Mouse (Mus musculus) MN1 (cell line): ENCODE measurements around the gene H2al2a.

ENCODE experiments used
- DNase-seq: peaks from one replicate; pipeline ENCODE4 v3.0.0-alpha.2; 2016; ENCODE audit warnings: low spot score

H2al2a gene

DNA sequence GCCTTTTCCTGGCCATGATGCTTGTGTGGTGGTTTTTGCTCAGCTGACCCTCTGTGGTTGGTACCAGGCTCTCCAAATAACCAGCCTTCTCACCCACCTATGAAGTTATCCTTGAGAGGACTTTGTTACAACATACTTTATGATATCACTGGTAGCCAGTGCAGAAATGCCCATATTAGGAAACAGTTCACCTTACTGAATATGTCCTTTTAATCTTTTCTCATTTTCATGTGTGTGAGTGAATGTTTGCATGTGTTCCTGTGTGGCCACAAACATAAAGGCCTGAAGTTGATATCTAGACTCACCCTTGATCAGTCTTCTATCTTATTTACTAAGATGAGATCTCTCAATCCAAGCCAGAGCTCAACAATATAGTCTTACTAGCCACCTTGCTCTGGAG, at the start of gene H2al2a:
H2al2a (minus strand) TSS at position 101 of the 400 bp plus-strand sequence.
- no peak for DNase-seq

- DNase-seq, result no peak
These were observed 49.4 kb upstream of the H2al2a start for GRCm38 (mm10) chr2:18046186-18046585.

GRCm38 (mm10) chr2:18045781-18046181, 49.0 kb upstream of the H2al2a start:
- no peak for DNase-seq

GRCm38 (mm10) chr2:18045143-18045780, 48.5 kb upstream of the H2al2a start:
- DNase-seq, result no peak

DNA sequence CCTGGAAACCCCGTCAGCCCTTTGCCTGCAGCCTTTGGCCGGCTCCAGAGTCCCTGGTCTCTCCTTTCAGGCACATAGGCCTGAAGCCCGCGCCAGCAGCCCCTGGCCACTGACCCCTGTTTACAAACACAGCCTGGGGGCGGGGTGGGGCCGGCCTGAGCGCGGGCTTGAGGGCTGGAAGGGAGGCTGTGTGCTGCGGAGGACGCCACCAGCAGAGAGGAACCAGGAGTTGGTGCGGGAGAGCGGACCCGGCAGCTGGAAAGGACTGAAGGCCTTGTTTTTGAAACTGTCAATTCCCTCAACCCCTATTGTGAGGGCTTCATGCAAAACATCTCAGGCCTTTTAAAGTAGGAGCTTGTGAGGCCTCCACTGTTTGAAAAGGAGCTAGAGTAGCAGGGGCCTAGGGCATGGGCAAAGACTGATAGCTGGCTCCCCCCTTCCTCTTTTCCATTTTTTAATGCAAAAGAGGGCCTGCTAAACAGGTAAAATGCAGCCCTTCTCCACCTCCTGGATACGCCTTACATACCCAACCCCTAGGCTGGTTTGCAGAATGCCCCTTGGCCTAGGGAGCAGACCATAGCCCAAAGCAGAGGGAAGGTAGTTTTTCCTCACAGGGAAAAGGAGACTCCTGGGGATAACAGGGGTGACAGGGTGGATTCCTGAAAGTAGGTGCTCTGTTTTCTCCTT, 44.6 kb upstream of the H2al2a start:
- no peak for DNase-seq

DNA sequence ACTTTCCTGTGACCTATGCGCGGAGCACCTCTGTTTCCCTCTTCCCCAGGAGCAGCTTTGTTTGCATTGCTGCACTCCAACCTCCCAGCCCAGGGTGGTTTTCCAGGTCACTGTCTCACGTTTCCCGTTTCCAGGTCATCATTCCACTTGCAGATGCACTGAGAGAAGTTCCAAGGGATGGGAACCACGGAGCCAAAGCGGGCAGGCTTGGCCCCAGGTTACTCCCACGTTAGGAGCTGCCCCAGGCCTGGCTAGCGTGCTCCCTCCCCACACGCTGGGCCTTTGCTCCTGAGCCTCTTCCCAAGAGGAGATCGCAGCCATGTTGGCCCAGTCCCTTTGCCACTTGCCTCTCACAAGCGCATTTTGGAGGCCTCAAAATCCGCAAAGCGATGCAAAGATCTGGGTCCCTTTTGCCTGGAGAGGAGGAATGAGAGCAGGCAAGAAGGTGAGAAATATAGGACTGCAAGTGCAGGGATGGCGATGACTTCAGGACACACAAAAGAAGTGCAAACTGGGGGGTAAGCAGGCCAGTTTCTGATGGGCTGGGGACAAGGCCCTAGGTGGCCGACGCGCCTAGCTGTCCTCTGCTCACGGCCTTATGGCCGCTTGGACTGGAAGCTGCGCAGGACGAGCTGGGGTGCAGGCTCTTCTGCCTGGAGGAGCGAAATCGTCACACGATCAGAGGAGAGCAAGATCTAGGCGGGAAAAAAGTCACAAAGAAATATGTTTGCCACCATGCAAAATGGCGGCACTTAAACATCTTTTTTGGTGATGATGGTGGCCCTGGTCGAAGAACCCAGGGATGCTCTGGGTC, 43.8 kb upstream of the H2al2a start:
- no peak for DNase-seq

DNA sequence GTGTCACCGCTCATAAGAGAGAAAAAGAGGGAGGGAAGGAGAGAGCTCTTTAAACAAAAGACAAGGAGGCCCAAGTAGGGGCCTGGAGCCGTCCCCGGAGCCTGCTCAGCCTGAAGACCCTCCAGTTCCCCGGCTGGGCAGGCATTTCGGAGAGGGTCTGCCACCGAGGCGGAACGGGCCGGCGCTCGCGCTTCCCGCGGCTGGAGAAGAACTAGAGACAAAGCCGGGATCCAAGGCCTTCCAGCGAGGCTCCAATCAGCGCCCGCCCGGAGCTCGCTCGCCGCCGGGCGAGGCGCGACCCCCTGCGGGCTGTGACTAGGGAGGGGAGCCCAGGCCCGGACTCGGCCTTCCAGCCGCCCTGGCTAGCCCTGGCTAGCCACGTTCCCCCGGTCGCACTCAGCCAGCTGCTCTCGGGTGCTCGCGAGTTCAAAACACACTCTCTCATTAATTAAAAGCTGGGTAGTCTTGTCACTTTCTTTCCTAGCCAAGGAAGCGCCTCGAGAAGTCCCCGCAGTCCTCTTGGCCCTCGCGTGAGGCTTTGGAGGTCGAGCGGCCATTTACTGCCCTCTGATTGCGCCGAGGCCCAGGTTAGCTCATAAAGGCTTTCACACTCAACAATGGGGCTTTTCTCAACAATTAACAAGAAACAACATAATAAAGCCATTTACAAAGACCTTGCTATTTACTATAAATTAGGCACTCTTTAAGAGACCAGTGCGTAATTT, 43.0 kb upstream of the H2al2a start:
- DNase-seq, result no peak

- no peak for DNase-seq
These were observed 42.2 kb upstream of the H2al2a start for GRCm38 (mm10) chr2:18038895-18039371.

GRCm38 (mm10) chr2:18038141-18038752, 41.5 kb upstream of the H2al2a start:
- no peak for DNase-seq

GRCm38 (mm10) chr2:18037491-18037890, 40.7 kb upstream of the H2al2a start, which contains the start of gene A930004D18Rik:
Gene A930004D18Rik, minus strand, starts transcription at chr2:18037737.
- DNase-seq, result no peak

GRCm38 (mm10) chr2:18034371-18035250, 37.9 kb upstream of the H2al2a start:
- DNase-seq, result no peak

DNA sequence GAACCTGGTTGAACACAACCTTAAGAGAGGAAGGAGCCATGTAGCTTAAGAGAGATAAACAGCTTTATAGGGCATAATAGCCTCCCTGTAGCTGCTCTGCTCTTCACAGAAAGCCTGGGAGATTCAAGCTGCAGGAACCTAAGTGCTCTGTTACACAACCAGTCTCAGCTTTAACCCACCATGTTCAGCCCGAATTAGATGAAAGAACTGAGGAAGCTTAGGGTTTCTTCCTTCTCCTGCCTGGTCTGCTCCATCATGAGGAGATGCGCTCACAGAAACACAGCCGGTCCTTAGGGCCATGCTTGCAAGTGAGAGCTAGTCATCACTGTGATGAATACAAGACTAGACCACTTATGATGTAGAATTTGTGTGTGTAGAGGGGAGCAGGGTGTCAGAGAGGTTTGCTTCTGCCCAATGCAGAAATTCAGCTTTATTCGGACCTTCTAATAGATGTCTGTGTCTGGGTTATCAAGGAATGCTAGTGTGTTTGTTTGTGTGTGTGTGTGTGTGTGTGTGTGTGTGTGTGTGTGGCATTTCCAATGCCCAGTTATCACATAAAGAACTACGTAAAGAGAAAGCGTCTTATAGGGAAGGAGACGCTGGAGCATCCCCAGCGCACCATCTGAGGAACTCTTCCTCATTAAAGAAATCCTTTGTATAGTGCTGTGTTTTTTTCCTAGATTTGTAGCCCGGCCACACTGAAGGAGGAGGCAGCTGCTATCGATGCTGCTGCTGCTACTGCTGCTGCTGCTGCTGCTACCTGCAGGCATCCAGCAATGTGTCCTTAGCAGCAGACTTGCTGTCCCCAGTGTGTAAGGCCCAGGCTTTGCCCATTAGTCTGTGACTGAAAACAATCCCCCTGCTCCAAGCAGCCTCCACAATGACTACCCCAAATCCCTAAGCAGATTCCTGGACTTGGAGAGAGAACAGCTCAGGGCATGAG, 36.7 kb upstream of the H2al2a start:
- no peak for DNase-seq

- no peak for DNase-seq
These were observed 35.8 kb upstream of the H2al2a start for GRCm38 (mm10) chr2:18032538-18032895.

- DNase-seq, result peak; percentile 60
These were observed 35.2 kb upstream of the H2al2a start for GRCm38 (mm10) chr2:18031831-18032537.

DNA sequence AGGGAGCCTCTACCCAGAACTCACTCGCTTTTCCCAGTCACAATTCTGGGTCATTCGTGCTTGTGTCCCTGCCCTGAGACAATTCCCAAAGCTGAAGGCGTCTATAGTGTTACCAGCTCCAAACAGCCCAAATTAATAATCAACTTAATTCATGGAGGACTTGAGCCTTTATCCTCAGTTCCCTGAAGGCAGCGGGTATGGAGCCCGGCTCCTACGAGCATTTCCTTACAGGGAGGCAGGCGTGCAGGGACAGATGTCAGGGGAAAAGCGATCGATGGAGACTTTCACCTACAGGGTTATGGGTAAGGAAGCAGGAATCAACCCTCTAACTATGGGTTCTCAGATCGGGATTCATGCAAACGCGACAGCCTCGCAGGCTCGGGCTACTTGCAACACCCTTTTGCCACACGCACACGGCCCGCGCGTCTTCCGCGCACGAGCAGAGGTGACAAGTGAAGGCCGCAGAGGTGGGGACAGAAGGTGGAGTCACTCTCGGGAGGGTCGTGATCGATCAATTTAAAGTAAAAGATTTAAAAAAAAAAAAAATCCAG, 34.6 kb upstream of the H2al2a start:
- no peak for DNase-seq

DNA sequence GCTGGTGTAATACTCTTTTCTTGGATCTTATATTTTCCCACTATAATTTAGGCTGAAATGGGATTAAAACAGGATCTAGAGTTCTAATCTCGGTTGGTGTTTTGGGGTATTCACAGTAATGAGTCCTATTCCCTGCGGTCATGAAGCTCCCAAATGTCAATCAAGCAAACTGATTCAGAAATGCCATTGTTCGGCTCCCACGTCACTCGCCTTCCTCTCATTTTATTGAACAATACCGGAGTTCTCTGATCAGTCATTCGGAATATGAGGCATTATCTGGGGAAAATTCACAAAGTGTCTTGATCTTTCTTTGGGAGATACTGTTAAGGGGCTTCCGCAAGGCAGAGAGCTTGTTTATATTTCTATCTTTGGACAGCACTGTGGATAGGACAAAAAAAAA, 33.8 kb upstream of the H2al2a start:
- no peak for DNase-seq

DNA sequence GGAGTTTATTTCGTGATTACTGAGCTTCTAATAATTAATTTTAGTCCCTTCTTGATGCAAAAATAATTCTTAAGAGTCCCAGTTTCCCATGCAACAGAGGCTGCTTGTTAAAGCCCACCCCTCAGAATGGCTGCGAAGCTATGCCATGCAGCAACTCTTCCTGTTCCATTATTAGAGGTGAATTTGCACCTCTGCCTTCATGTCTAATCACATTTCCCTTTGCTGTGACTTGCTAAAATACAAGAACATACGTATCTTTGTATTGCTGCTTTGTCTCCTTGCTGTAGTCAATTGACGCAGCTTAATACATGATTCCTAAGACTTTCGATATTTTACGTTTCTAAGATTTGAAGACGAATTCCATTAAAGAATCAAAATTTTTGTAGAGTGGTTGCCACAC, 32.9 kb upstream of the H2al2a start:
- DNase-seq, result no peak
